Mouse (Mus musculus) thymus, postnatal 10 days (tissue): ENCODE data around the gene Tmem191c.

ENCODE experiments used
- DNase-seq, 2 experiments: peaks; one replicate each; pipeline ENCODE4 v3.0.0; 2021; ENCODE audit warnings: low spot score in 2 of 2

The Tmem191c gene

DNA sequence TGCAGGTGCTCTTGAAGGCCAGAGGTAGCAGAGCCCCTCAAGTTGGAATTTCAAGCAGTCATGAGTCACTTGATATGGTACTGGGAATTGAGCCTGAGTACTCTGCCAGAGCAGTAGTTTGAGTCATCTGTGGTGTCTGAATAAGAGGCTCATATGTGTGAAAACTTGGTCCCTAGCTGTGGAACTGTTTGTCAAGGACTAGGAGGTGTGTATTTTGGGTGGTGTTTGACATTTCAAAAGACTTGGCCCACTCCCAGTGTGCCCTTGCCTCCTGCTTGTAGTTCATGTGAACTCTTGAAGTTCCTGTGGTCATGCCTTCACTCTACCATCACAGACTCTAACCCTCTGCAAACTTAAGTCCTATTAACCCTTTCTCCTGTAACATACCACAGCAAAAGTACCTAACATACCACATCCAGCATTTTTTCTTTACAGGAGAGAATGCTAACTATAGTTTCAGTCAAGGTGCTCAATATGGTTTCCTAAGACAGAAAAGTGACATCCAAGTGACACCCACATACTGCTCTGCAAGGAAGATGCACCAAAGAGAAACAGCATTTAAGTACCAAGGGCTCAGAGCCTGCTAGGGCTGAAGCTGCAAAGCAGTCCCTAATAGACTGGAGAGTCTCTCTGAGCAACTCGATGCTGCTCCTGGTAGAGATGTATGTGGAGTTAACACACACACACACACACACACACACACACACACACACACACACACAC is 54.1 kb downstream of the Tmem191c start:
- DNase-seq: no peak

DNA sequence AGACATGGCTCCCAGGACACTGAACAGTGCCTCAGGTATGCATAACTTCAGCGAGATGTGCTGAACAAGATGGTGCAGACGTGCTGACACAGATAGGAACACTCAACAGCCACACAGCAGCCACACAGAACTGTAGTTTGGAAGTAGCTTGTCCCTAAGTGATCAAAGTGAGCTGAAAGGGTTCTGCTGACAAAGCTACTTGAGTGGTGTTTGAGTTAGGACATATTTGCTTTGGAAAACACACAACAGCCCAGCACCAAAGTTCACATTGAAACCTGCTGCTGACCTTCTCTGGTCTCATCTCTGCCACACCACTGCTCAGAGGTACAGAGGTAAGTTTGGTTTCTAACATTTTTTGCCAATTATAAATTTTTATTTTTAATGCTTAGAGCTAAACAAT is 55.2 kb downstream of the Tmem191c start, which contains the start of gene Serpind1:
Gene Serpind1 (plus strand): TSS at position 256 of the 400 bp plus-strand sequence.
- DNase-seq: no peak

DNA sequence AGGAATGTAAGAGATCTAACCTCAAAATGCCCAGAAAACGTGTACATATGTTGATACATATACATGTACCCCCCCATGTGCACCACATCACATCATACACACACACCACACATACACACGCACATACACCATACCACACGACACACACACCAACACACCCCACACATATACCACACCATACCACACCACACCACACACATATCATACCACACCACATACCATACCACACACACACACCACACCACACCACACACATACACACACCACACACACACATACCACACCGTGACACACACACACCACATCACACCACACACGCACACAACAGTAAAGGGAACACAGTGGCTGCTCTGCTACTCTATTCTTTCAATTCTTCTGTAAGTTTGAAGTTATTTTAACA is 56.0 kb downstream of the Tmem191c start:
- DNase-seq: no peak
